Mouse (Mus musculus) heart, adult 9 months (tissue): ENCODE data around the gene Krt39.

Source experiments
- DNase-seq, 2 experiments: peaks; one replicate each; pipeline ENCODE4 v3.0.0; 2022; ENCODE audit warnings: low spot score in 2 of 2

Krt39 gene

GRCm38 (mm10) chr11:99521288-99521860 is at the start of gene Krt39:
TSS of gene Krt39 (minus strand) at chr11:99521338.
- no peak for DNase-seq

GRCm38 (mm10) chr11:99566530-99566929 is 45.4 kb upstream of the Krt39 start, which contains the start of gene Krtap3-1:
TSS of gene Krtap3-1 (minus strand) at chr11:99566630.
- no peak for DNase-seq

- DNase-seq = no peak
These were observed 41.4 kb upstream of the Krt39 start for GRCm38 (mm10) chr11:99562580-99562979.

GRCm38 (mm10) chr11:99559366-99559765 is 38.2 kb upstream of the Krt39 start, which contains the start of gene Gm11939:
TSS of gene Gm11939 (minus strand) at chr11:99559466.
- DNase-seq = no peak

- no peak for DNase-seq
These were observed 37.0 kb upstream of the Krt39 start for GRCm38 (mm10) chr11:99557976-99558745.

- no peak for DNase-seq
These were observed 35.6 kb upstream of the Krt39 start, which contains the start of gene Krtap3-2 for GRCm38 (mm10) chr11:99556753-99557152. TSS of gene Krtap3-2 (minus strand) at chr11:99556853.

GRCm38 (mm10) chr11:99556195-99556594 is 35.1 kb upstream of the Krt39 start:
- DNase-seq = no peak

GRCm38 (mm10) chr11:99550765-99551164 is 29.6 kb upstream of the Krt39 start, which contains the start of gene Krtap3-3:
TSS of gene Krtap3-3 (minus strand) at chr11:99550865.
- no peak for DNase-seq

- no peak for DNase-seq
These were observed 26.8 kb upstream of the Krt39 start for GRCm38 (mm10) chr11:99547892-99548291.

GRCm38 (mm10) chr11:99539721-99540120 is 18.6 kb upstream of the Krt39 start:
- no peak for DNase-seq

- no peak for DNase-seq
These were observed 7.0 kb downstream of the Krt39 start for GRCm38 (mm10) chr11:99514098-99514497.

- DNase-seq = no peak
These were observed 20.9 kb downstream of the Krt39 start for GRCm38 (mm10) chr11:99500095-99500805.

- DNase-seq = no peak
These were observed 24.7 kb downstream of the Krt39 start for GRCm38 (mm10) chr11:99496460-99496859.

- DNase-seq = no peak
These were observed 26.4 kb downstream of the Krt39 start for GRCm38 (mm10) chr11:99494741-99495140.

- no peak for DNase-seq
These were observed 27.6 kb downstream of the Krt39 start for GRCm38 (mm10) chr11:99493574-99493850.

GRCm38 (mm10) chr11:99492733-99493573 is 28.2 kb downstream of the Krt39 start, which contains the start of gene Krt23:
TSS of gene Krt23 (minus strand) at chr11:99493137.
- no peak for DNase-seq

GRCm38 (mm10) chr11:99491040-99491439 is 30.1 kb downstream of the Krt39 start:
- no peak for DNase-seq

GRCm38 (mm10) chr11:99490624-99491023 is 30.5 kb downstream of the Krt39 start:
- no peak for DNase-seq

GRCm38 (mm10) chr11:99489233-99489632 is 31.9 kb downstream of the Krt39 start:
- DNase-seq = no peak

- DNase-seq = no peak
These were observed 46.2 kb downstream of the Krt39 start for GRCm38 (mm10) chr11:99474981-99475380.

GRCm38 (mm10) chr11:99473433-99473832 is 47.7 kb downstream of the Krt39 start:
- DNase-seq = no peak

- DNase-seq = no peak
These were observed 48.7 kb downstream of the Krt39 start for GRCm38 (mm10) chr11:99472405-99472804.
